ENCODE assay signal across 1 mouse cellular context in the genomic region with DNA sequence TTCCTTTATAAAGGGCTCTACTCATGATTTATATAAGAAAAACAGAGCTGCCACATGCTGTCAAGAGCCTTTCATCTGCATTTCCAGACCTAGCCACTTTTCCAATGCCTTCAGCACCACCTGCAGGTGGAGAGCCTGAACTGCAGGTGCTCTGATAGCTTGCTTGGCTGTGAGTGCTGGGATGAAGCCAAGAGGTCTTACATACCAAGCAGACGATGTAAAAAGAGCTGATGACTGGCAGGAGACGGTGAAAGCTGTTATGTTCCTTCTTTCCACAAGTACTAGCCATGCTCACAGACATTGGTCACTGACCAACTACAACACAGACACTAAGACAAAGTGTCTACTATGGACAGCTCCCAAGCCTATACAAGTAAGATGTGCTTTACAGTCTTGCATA.
A peak's percentile ranks its signal among the peaks of the same experiment; 100 is the strongest.
TF ChIP-seq lines count a peak whose summit lies in the region.

No protein-coding gene starts in this region.

TF ChIP-seq in CH12.LX, 34 proteins besides CTCF, POLR2A, EP300 and RAD21 (continued from another document):
- TF ChIP-seq MAX (IDR thresholded peaks at IDR 0.05; ENCODE audit: low read length) = peak; percentile 37; the same call in 1 of the 2 replicates
- no peak for TF ChIP-seq JUN (IDR thresholded peaks at IDR 0.05; ENCODE audit: insufficient read depth, low read depth, low read length)
- no peak for TF ChIP-seq UBTF (IDR thresholded peaks at IDR 0.05; ENCODE audit: low read depth, low read length)
- peak; percentile 90 for TF ChIP-seq MYC (IDR thresholded peaks at IDR 0.05; ENCODE audit: low read depth, low read length)
- no peak for TF ChIP-seq HCFC1 (IDR thresholded peaks at IDR 0.05; ENCODE audit: low read depth, low read length)
- TF ChIP-seq NRF1 (IDR thresholded peaks at IDR 0.05; ENCODE audit: low read depth, low read length) = 0 out of 2 replicates have a peak, but pooled peaks have one; percentile 5
